Comparison of ENCODE assay signal across 8 mouse cellular contexts in genomic region chr10:96617951-96618575, GRCm38 (mm10). TPM values are rescaled to one million over a fixed set of nuclear protein-coding genes. Genes with fewer than 3 reads are reported as not detected.
A peak's percentile ranks its signal among the peaks of the same experiment; 100 is the strongest.
DNase-seq lines count a peak whose midpoint lies in the region; ATAC-seq lines count a peak whose summit lies in the region.

No protein-coding gene starts in this region.

- no peaks in the 10 kb centered on the region for H3K9me3 ChIP-seq in intestine, embryonic 15.5 days

- H3K9ac ChIP-seq in intestine, embryonic 15.5 days, result peak overlapping the region; percentile 100

- H3K4me1 ChIP-seq in intestine, embryonic 15.5 days (replicated peaks), result peaks cover 14% of the 10 kb centered on the region; the same call in 1 of the 2 replicates

- H3K36me3 ChIP-seq in intestine, embryonic 15.5 days, result no peaks in the 10 kb centered on the region; the same call in 1 of the 2 replicates

- intact Hi-C loops in gastrocnemius, postnatal 36 days (cut with DNase I), result loop anchor here (2.0 kb wide), 2 partner anchors 403 to 695 kb away; no protein-coding TSS in a partner anchor
- intact Hi-C loops in left cerebral cortex, postnatal 25 days (cut with DNase I), result loop anchor here (5.0 to 10.0 kb wide), 6 partner anchors 136 to 544 kb away; no protein-coding TSS in a partner anchor

- H3K4me3 ChIP-seq in intestine, embryonic 15.5 days (replicated peaks), result peak overlapping the region; percentile 98

- peak; percentile 87 for DNase-seq in adrenal gland, adult 2 months
- peak; percentile 55 for DNase-seq in embryo, embryonic 11.5 days (ENCODE audit: low read depth, low spot score)
- DNase-seq in gastrocnemius, postnatal 36 days, result peak; percentile 56 to 67
- peak; percentile 64 to 70 for DNase-seq in left cerebral cortex, postnatal 25 days (ENCODE audit: low spot score in 2 of 2)
- DNase-seq in right cerebral cortex, postnatal 36 days (ENCODE audit: low spot score in 2 of 2), result peak; percentile 42 to 51
- DNase-seq in urinary bladder, postnatal 4 days (ENCODE audit: low spot score in 2 of 2), result peak; percentile 64 to 65

- H3K27me3 ChIP-seq in intestine, embryonic 15.5 days (replicated peaks), result no peaks in the 10 kb centered on the region

- under 1% methylated on average over 29 of the region's 29 CpGs for WGBS in intestine, embryonic 15.5 days

- peak overlapping the region; percentile 94 for H3K27ac ChIP-seq in intestine, embryonic 15.5 days

- H3K4me2 ChIP-seq in intestine, embryonic 15.5 days (replicated peaks), result peak overlapping the region; percentile 44

- ATAC-seq in intestine, embryonic 15.5 days, result peak; percentile 24
- ATAC-seq in megakaryocyte-erythroid progenitor cell, adult 5-6 weeks (replicated peaks; ENCODE audit: low FRiP score, low TSS enrichment, poor library complexity, severe bottlenecking), result peak; percentile 39

RNA-seq across cellular contexts. Expression of gene Btg1, which starts 1.3 kb away (rescaled TPM):
- 100 to 1,000 TPM in 1 of 2 experiments, 10 to 100 TPM in 1; 94.6 to 133 TPM for total RNA-seq in adrenal gland, adult 2 months (2021)
- 26.3 and 28.7 TPM in 2 replicates for polyA plus RNA-seq in adrenal gland, adult 2 months (2012; rRNA removed)
- 10 to 100 TPM; 13.2 to 15.5 TPM for total RNA-seq in gastrocnemius, postnatal 36 days (2021)
- polyA plus RNA-seq in intestine, embryonic 15.5 days (2015; fragmentation: Nextera tagmentation; extraction: Ambion mirVana), result 43.9 and 47.9 TPM in 2 replicates
- total RNA-seq in left cerebral cortex, postnatal 25 days (2021), result 10 to 100 TPM; 35.1 to 37.3 TPM
- total RNA-seq in megakaryocyte-erythroid progenitor cell, adult 5-6 weeks (2014; fragmentation: Nextera tagmentation), result 9.0 and 19.6 TPM in 2 replicates
- 30.2 and 41.5 TPM in 2 replicates for total RNA-seq in megakaryocyte-erythroid progenitor cell, adult 5-6 weeks (2017)

Comparison
In these comparisons a context has a peak if more than half of its experiments do, and no peak if none do; other contexts are left out.
1. Peak in every context shown above with its lines: DNase-seq, ATAC-seq, H3K4me3 ChIP-seq and H3K27ac ChIP-seq.